Mouse (Mus musculus) megakaryocyte, embryonic 14.5 days (primary cell): ENCODE results near the gene Spata5. TPM values are rescaled to one million over a fixed set of nuclear protein-coding genes. Genes with fewer than 3 reads are reported as not detected.

Experiments
- H3K27me3 ChIP-seq: replicated peaks from 2 replicates; pipeline ENCODE3; 2012; ENCODE audit warnings: inconsistent platforms
- H3K36me3 ChIP-seq: replicated peaks from 2 replicates; pipeline ENCODE3; 2012; ENCODE audit warnings: low read length, inconsistent platforms, mixed read lengths
- H3K4me1 ChIP-seq: 2 replicates; pipeline ENCODE4 v1.6.1; 2012; ENCODE audit warnings: inconsistent platforms
- H3K4me3 ChIP-seq: replicated peaks from 2 replicates; pipeline ENCODE3; 2012; ENCODE audit warnings: moderate library complexity, mild to moderate bottlenecking, inconsistent platforms
- H3K9me3 ChIP-seq: 2 replicates; pipeline ENCODE4 v1.6.1; 2012; ENCODE audit warnings: inconsistent platforms
- FLI1 ChIP-seq: IDR thresholded peaks from 2 replicates; pipeline ENCODE4 v1.6.1; 2012; ENCODE audit warnings: low read length, inconsistent platforms, mixed read lengths
- GATA1 ChIP-seq: IDR thresholded peaks from 3 replicates; pipeline ENCODE4 v1.6.1; 2012; ENCODE audit warnings: mixed read lengths, low read length, inconsistent platforms, borderline replicate concordance
- polyA plus RNA-seq: library from polyadenylated mRNA; stranded (reverse); fragments of >175 nt; gene quantifications from 2 replicates; pipeline ENCODE4 v1.2.3, GENCODE M21; 2012; ENCODE audit warnings: low replicate concordance; ENCODE audit not compliant: insufficient read depth

Gene Spata5
- polyA plus RNA-seq, 1 experiment: 3.3 TPM

- TF ChIP-seq FLI1: no peak
- no peak for TF ChIP-seq GATA1
- H3K27me3 ChIP-seq: no peaks in the 10 kb centered on the region
- H3K9me3 ChIP-seq: no peaks in the 10 kb centered on the region
- H3K4me3 ChIP-seq: no peak overlapping the region
- peaks cover 67% of the 10 kb centered on the region for H3K4me1 ChIP-seq
- peaks cover 4% of the 10 kb centered on the region for H3K36me3 ChIP-seq
These were observed 141.8 kb downstream of the Spata5 start for GRCm38 (mm10) chr3:37561466-37561865.

GRCm38 (mm10) chr3:37566097-37566496, 146.4 kb downstream of the Spata5 start:
- peaks cover 25% of the 10 kb centered on the region for H3K36me3 ChIP-seq
- no peak overlapping the region for H3K4me3 ChIP-seq
- H3K27me3 ChIP-seq: no peaks in the 10 kb centered on the region
- no peak for TF ChIP-seq GATA1
- TF ChIP-seq FLI1: no peak
- peaks cover 44% of the 10 kb centered on the region for H3K4me1 ChIP-seq
- no peaks in the 10 kb centered on the region for H3K9me3 ChIP-seq

DNA sequence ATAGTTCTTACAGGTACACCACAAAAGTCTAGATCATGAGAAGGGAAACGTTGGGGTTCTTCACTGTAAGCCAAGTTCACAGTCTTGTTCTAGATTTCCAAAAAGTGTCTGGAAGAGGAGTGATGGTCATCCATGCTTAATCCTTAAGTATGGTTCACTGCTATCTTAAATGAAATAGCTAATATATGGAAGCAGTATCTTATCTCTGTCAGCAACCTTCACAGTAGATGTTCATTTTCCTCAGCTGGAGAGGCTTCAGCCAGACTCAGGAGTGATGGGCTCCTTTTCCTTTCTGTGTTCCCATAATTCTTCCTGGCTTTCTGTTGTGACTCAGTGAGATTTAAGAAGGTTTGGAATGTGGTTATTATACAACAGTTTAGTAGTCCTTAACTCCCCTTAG, 147.8 kb downstream of the Spata5 start:
- TF ChIP-seq FLI1: no peak
- no peak for TF ChIP-seq GATA1
- no peak overlapping the region for H3K4me3 ChIP-seq
- H3K9me3 ChIP-seq: no peaks in the 10 kb centered on the region
- H3K4me1 ChIP-seq: peaks cover 42% of the 10 kb centered on the region
- H3K27me3 ChIP-seq: no peaks in the 10 kb centered on the region
- H3K36me3 ChIP-seq: peaks cover 28% of the 10 kb centered on the region

- H3K9me3 ChIP-seq: no peaks in the 10 kb centered on the region
- no peaks in the 10 kb centered on the region for H3K27me3 ChIP-seq
- peaks cover 32% of the 10 kb centered on the region for H3K4me1 ChIP-seq
- H3K36me3 ChIP-seq: peaks cover 28% of the 10 kb centered on the region
- no peak overlapping the region for H3K4me3 ChIP-seq
- no peak for TF ChIP-seq FLI1
- no peak for TF ChIP-seq GATA1
These were observed 149.1 kb downstream of the Spata5 start for GRCm38 (mm10) chr3:37568780-37569179.

DNA sequence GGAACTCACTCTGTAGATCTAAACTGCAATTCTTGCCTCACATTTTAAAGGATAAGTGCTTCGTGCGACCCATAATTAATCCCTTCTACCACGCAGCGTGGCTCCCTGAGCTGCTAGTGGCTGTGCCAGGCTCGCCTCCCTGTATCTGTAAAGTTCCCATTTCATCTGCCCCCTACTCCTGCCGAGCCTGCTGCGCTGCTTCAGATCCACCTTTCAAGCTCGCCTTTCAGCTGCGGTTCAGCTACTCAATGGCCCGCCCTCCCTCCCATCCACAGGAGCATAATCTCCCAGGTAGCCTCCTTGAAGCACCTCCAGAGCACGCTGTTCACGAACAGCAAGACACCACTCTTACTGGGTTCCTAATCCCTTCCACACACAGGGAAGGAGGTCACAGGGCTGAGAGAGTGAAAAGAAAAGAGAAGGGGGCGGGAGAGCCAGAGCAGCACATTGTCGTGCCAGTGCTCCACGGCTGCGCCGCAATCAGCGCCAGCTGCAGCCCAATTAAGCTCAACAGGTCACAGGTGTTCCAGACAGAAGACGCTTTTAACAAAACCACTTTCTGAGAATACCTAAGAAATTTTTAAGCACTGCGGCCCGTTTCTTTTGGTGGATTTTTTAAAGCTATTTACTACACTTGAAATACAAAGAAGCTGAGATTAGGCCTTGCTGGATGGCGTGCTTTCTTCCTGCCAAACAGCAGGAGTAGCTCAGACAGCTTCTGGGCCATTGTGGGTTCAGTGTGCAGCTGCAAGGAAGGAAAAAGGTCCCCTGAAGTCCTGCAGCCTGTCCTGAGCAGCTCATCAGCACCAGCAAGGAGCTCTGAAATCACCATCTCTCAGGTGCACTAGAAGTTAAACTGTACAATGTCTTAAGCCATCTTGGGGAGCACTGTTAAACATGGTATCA, 150.2 kb downstream of the Spata5 start:
- H3K36me3 ChIP-seq: peaks cover 33% of the 10 kb centered on the region
- H3K27me3 ChIP-seq: no peaks in the 10 kb centered on the region
- peaks cover 26% of the 10 kb centered on the region for H3K4me1 ChIP-seq
- no peak overlapping the region for H3K4me3 ChIP-seq
- H3K9me3 ChIP-seq: no peaks in the 10 kb centered on the region
- TF ChIP-seq FLI1 (no peak), GATA1 (no peak)

DNA sequence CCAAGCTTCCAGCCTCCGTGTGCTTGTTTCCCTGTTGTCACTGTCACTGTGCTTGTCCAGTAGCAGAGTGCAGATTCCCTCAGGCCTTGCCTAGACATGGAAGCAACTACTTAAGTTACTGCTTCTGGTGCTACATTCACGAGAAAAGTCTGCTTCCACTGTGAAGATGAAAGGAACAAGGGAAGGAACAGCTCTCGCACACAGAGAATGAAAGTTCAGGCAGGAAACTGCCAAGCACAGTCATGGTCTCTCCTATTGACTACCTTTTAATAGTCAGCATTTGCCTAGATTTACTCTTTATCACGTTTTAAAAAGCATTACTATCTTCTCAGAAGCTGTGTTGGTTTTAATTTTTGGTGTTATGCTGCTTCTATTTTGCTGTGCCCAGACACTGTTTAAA, 151.9 kb downstream of the Spata5 start:
- Histone ChIP-seq H3K4me3 (no peak overlapping the region), H3K4me1 (peaks cover 26% of the 10 kb centered on the region), H3K36me3 (peaks cover 46% of the 10 kb centered on the region), H3K9me3 (no peaks in the 10 kb centered on the region), H3K27me3 (no peaks in the 10 kb centered on the region)
- TF ChIP-seq GATA1 (no peak), FLI1 (no peak)

DNA sequence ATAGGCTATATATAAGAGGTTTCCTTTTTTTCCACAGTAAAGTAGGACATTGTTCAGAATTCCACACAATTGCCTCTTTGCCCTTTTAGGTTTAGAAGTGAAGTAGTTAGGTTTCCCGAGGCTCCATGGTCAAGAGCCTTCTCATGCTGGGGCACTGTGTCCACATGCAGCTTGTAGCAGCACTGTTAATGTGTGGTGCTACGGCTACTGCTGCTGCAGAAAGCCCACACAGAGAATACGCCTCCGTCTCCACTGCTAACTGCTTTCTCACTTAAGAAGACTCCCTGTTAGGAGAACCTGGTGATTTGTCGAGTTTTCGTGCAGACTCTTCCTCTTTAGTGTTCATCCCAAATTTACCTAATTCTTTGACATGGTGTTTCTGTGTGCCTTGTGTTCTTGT, 152.4 kb downstream of the Spata5 start:
- peaks cover 45% of the 10 kb centered on the region for H3K36me3 ChIP-seq
- no peaks in the 10 kb centered on the region for H3K9me3 ChIP-seq
- H3K4me3 ChIP-seq: no peak overlapping the region
- H3K27me3 ChIP-seq: no peaks in the 10 kb centered on the region
- TF ChIP-seq FLI1 (no peak), GATA1 (no peak)
- peaks cover 26% of the 10 kb centered on the region for H3K4me1 ChIP-seq

DNA sequence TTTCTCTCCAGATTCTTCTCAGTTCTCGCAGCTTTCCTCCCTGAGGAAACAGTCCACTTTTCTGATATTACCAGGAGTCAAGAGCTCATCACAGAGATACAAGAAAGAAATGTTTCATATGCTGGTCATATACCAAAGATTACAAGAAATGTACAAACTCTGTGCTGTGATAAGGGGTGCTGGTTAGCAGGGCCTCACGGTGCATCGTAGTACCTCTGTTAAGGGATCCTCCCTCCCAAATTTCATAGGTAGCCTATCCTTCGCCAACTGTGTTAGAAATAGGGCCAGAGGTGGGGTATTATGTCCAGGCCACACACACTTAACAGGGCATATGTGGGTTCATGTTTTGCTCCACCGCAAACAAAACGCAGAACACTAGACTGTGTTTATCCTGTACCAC, 157.1 kb downstream of the Spata5 start:
- TF ChIP-seq FLI1 (no peak), GATA1 (no peak)
- Histone ChIP-seq H3K36me3 (peaks cover 63% of the 10 kb centered on the region), H3K9me3 (no peaks in the 10 kb centered on the region), H3K4me3 (no peak overlapping the region), H3K27me3 (no peaks in the 10 kb centered on the region), H3K4me1 (peaks cover 4% of the 10 kb centered on the region)

GRCm38 (mm10) chr3:37577706-37578105, 158.0 kb downstream of the Spata5 start:
- Histone ChIP-seq H3K4me1 (no peaks in the 10 kb centered on the region; the same call in 1 of the 2 replicates), H3K4me3 (no peak overlapping the region), H3K27me3 (no peaks in the 10 kb centered on the region), H3K9me3 (no peaks in the 10 kb centered on the region), H3K36me3 (peaks cover 63% of the 10 kb centered on the region)
- TF ChIP-seq FLI1 (no peak), GATA1 (no peak)

- Histone ChIP-seq H3K27me3 (no peaks in the 10 kb centered on the region), H3K4me1 (peaks cover 6% of the 10 kb centered on the region), H3K36me3 (peaks cover 21% of the 10 kb centered on the region), H3K4me3 (no peak overlapping the region), H3K9me3 (no peaks in the 10 kb centered on the region)
- TF ChIP-seq FLI1 (no peak), GATA1 (no peak)
These were observed 164.9 kb downstream of the Spata5 start for GRCm38 (mm10) chr3:37584576-37584975.
